Mouse (Mus musculus) spleen, adult 2 months (tissue): Measurements from ENCODE around the gene Plcb1.

Experiments used
- CTCF ChIP-seq: fragments of 200-500 bp; IDR thresholded peaks from 2 replicates; pipeline ENCODE4 v1.5.1; 2011; ENCODE audit warnings: mild to moderate bottlenecking, inconsistent platforms; ENCODE audit not compliant: insufficient read depth, insufficient read length, insufficient replicate concordance; ENCODE audit errors: extremely low read depth
- POLR2A ChIP-seq: fragments of 200-500 bp; IDR thresholded peaks from 2 replicates; pipeline ENCODE4 v1.6.1; 2011; ENCODE audit warnings: low read depth, low read length, inconsistent platforms

- TF ChIP-seq CTCF, result no peak
- TF ChIP-seq POLR2A, result no peak
Observed at GRCm38 (mm10) chr2:135397970-135398369, 612.1 kb downstream of the Plcb1 start.
